In the genomic region with DNA sequence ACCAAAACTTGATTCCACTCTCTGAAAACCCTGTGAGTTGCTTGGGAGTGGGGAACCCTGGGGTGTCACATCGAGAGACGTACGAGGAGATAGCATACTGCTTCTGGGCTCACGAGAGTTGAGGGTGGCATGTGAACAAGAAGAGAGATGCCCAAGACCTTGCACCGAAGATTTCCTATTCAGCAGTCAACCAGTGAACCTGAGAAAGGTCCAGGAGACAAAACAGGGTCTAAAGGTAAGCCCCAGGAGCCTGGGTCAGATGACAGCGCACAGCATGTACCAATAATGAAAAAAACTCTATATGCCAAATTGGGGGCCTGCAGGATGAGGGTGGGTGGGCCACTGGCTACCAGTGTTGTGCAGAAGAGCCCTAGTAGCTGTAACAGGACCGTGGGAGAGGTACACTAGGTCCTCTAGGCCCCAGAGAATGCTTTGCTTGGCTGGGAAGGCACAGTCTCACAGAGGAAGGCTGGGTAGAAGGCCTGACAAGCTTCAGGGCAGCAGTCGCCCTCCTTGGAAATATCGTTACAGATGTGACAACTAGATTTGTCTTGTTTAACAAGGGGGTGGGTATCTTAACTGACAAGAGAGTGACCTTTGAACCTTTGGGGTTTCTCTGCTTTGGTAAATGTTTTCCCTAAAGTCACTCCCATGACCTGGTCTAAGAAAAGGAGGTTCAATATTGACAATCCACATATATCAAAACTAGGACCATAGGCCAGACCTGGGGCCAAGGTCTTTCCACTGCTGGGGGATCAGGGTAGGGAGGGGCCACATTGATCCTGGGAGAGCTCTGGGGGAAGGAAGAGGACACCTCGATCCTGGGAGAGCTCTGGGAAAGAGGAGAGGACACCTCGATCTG, we compare ENCODE assay signal across 24 mouse cellular contexts.
DNase-seq lines count a peak whose midpoint lies in the region; ATAC-seq and TF ChIP-seq lines count a peak whose summit lies in the region.
"Had no signal": no experiment of that assay in that cellular context is flagged by ENCODE, and none has a peak within 500 bp of the region (broad histone marks: within the 10 kb centered on the region; RNA-seq: fewer than 3 reads in every experiment).

No protein-coding gene starts in this region.

- TF ChIP-seq CTCF in liver, embryonic 14.5 days (IDR thresholded peaks at IDR 0.05; ENCODE audit: low read depth): no peak

- DNase-seq in kidney, adult 8-10 months: peak; percentile 54 to 62
- no peak for DNase-seq in kidney, postnatal 14 days
- no peak for DNase-seq in limb, embryonic 10.5 days (ENCODE audit: low spot score)
- peak in 2 of 3 experiments; percentile 17 to 27 for DNase-seq in liver, embryonic 14.5 days (ENCODE audit: low read depth in 3 of 3, low spot score in 3 of 3)
- no peak for DNase-seq in neural tube, embryonic 10.5 days (ENCODE audit: extremely low spot score, low spot score)
- DNase-seq in layer of hippocampus, postnatal 36 days: no peak
- DNase-seq: adrenal gland, adult 2 months; B cell, adult 2 months; cerebellum, adult 11-12 months; cerebellum, postnatal 10 days; gastrocnemius, adult 2 months; lung, postnatal 4 days; midbrain, embryonic 14.5 days; retina, postnatal 1 day; right cerebral cortex, postnatal 25 days; spleen, adult 18-20 months; thymus, adult 18-20 months; thymus, postnatal 4 days had no signal

- peak; percentile 51; the same call in 1 of the 2 replicates for ATAC-seq in liver, embryonic 14.5 days (ENCODE audit: insufficient read depth)
- ATAC-seq in stomach, embryonic 16.5 days (ENCODE audit: insufficient read depth, low FRiP score): peak; percentile 48; the same call in 1 of the 2 replicates
- ATAC-seq: Patski had no signal

- H3K36me3 ChIP-seq in limb, embryonic 10.5 days: no peaks in the 10 kb centered on the region
- no peaks in the 10 kb centered on the region for H3K36me3 ChIP-seq in liver, embryonic 14.5 days (replicated peaks; ENCODE audit: control insufficient read depth, insufficient read depth, low read depth)
- H3K36me3 ChIP-seq in stomach, embryonic 16.5 days (ENCODE audit: control insufficient read depth, insufficient read depth, low read length): no peaks in the 10 kb centered on the region
- H3K36me3 ChIP-seq: G1E; hindbrain, embryonic 12.5 days; neural tube, embryonic 12.5 days had no signal

- H3K4me1 ChIP-seq in limb, embryonic 10.5 days: peaks cover 35% of the 10 kb centered on the region
- H3K4me1 ChIP-seq in liver, embryonic 14.5 days (replicated peaks; ENCODE audit: control insufficient read depth in 2 of 2, insufficient read depth in 2 of 2, low read length in 1 of 2): peaks cover 0 to 3% of the 10 kb centered on the region in 2 experiments; a peak in 2 of 4 replicates
- H3K4me1 ChIP-seq in stomach, embryonic 16.5 days (ENCODE audit: control insufficient read depth, insufficient read depth, low read length): no peaks in the 10 kb centered on the region
- H3K4me1 ChIP-seq: hindbrain, embryonic 12.5 days; neural tube, embryonic 12.5 days had no signal

- no peak for TF ChIP-seq EP300 in liver, embryonic 14.5 days (IDR thresholded peaks at IDR 0.05; ENCODE audit: low read depth)

- H3K27ac ChIP-seq in limb, embryonic 10.5 days: peak overlapping the region; percentile 50; the same call in 1 of the 2 replicates
- no peak overlapping the region for H3K27ac ChIP-seq in liver, embryonic 14.5 days
- no peak overlapping the region for H3K27ac ChIP-seq in stomach, embryonic 16.5 days (ENCODE audit: low read length)
- H3K27ac ChIP-seq: gastrocnemius, adult 2 months; hindbrain, embryonic 12.5 days; neural tube, embryonic 12.5 days had no signal

- H3K4me3 ChIP-seq in limb, embryonic 10.5 days: no peak overlapping the region
- H3K4me3 ChIP-seq in liver, embryonic 14.5 days (ENCODE audit: insufficient read depth in 1 of 2, low read depth in 2 of 2, low read length in 2 of 2): no peak overlapping the region
- no peak overlapping the region for H3K4me3 ChIP-seq in stomach, embryonic 16.5 days (replicated peaks; ENCODE audit: low read length)
- H3K4me3 ChIP-seq: gastrocnemius, adult 2 months; hindbrain, embryonic 12.5 days; neural tube, embryonic 12.5 days had no signal

- H3K4me2 ChIP-seq in liver, embryonic 14.5 days (ENCODE audit: low read depth): no peak overlapping the region
- H3K4me2 ChIP-seq in stomach, embryonic 16.5 days (ENCODE audit: low read depth, low read length): no peak overlapping the region
- H3K4me2 ChIP-seq: hindbrain, embryonic 12.5 days; neural tube, embryonic 12.5 days had no signal

- no peaks in the 10 kb centered on the region for H3K27me3 ChIP-seq in limb, embryonic 10.5 days (ENCODE audit: low read depth, poor library complexity, severe bottlenecking)
- no peaks in the 10 kb centered on the region for H3K27me3 ChIP-seq in liver, embryonic 14.5 days (ENCODE audit: control insufficient read depth, insufficient read depth, low read length)
- no peaks in the 10 kb centered on the region for H3K27me3 ChIP-seq in stomach, embryonic 16.5 days (ENCODE audit: control insufficient read depth, insufficient read depth, low read length)
- H3K27me3 ChIP-seq: CH12.LX; hindbrain, embryonic 12.5 days; neural tube, embryonic 12.5 days; Patski had no signal

- WGBS in limb, embryonic 10.5 days: 83% methylated on average over 11 of the region's 11 CpGs
- 65% methylated on average over 11 of the region's 11 CpGs for WGBS in liver, embryonic 14.5 days (ENCODE audit: insufficient replicate concordance)
- WGBS in stomach, embryonic 16.5 days: 73% methylated on average over 11 of the region's 11 CpGs

- H3K9me3 ChIP-seq in limb, embryonic 10.5 days (replicated peaks): no peaks in the 10 kb centered on the region
- no peaks in the 10 kb centered on the region for H3K9me3 ChIP-seq in liver, embryonic 14.5 days (ENCODE audit: control insufficient read depth, low read length)
- no peaks in the 10 kb centered on the region for H3K9me3 ChIP-seq in stomach, embryonic 16.5 days (replicated peaks; ENCODE audit: control insufficient read depth, low read length)
- H3K9me3 ChIP-seq: hindbrain, embryonic 12.5 days; neural tube, embryonic 12.5 days had no signal

- no peak overlapping the region for H3K9ac ChIP-seq in liver, embryonic 14.5 days (replicated peaks)
- no peak overlapping the region for H3K9ac ChIP-seq in stomach, embryonic 16.5 days (ENCODE audit: low read length)
- H3K9ac ChIP-seq: hindbrain, embryonic 12.5 days; neural tube, embryonic 12.5 days had no signal

Comparison
In these comparisons a context has a peak if more than half of its experiments do, and no peak if none do; other contexts are left out.
1. DNase-seq: peak in kidney, adult 8-10 months (2 of 2) and liver, embryonic 14.5 days (2 of 3); none in kidney, postnatal 14 days (single experiment), limb, embryonic 10.5 days (single experiment), neural tube, embryonic 10.5 days (single experiment) and layer of hippocampus, postnatal 36 days (0 of 2).